Comparison of ENCODE assay signal across 8 mouse cellular contexts in genomic region chr17:32165266-32165802, GRCm38 (mm10). TPM values are rescaled to one million over a fixed set of nuclear protein-coding genes. Genes with fewer than 3 reads are reported as not detected.
DNase-seq lines count a peak whose midpoint lies in the region; ATAC-seq and TF ChIP-seq lines count a peak whose summit lies in the region.

No protein-coding gene starts in this region.

- WGBS in hindbrain, embryonic 13.5 days = 1% methylated on average over 9 of the region's 9 CpGs
- 5% methylated on average over 9 of the region's 9 CpGs for WGBS in midbrain, embryonic 10.5 days

- H3K27ac ChIP-seq in hindbrain, embryonic 13.5 days = peak overlapping the region; percentile 91
- H3K27ac ChIP-seq in midbrain, embryonic 10.5 days (replicated peaks) = peak overlapping the region; percentile 98

- peak overlapping the region; percentile 79 for H3K9ac ChIP-seq in hindbrain, embryonic 13.5 days

- H3K9me3 ChIP-seq in E14TG2a.4 (ENCODE audit: low read length) = no peaks in the 10 kb centered on the region
- no peaks in the 10 kb centered on the region for H3K9me3 ChIP-seq in hindbrain, embryonic 13.5 days
- H3K9me3 ChIP-seq in midbrain, embryonic 10.5 days (replicated peaks) = no peaks in the 10 kb centered on the region

- peak; percentile 76 for ATAC-seq in hindbrain, embryonic 13.5 days (ENCODE audit: low FRiP score)

- no peak for TF ChIP-seq CTCF in E14TG2a.4 (conservative IDR thresholded peaks at IDR 0.05; ENCODE audit: low read length)

- H3K4me1 ChIP-seq in E14TG2a.4 (replicated peaks; ENCODE audit: low read depth, low read length) = peaks cover 63% of the 10 kb centered on the region
- H3K4me1 ChIP-seq in hindbrain, embryonic 13.5 days (replicated peaks) = peaks cover 54% of the 10 kb centered on the region
- H3K4me1 ChIP-seq in midbrain, embryonic 10.5 days = peaks cover 68% of the 10 kb centered on the region

- peaks cover 57% of the 10 kb centered on the region for H3K27me3 ChIP-seq in E14TG2a.4 (ENCODE audit: insufficient read depth, low read length)
- no peaks in the 10 kb centered on the region for H3K27me3 ChIP-seq in hindbrain, embryonic 13.5 days
- peaks cover 20% of the 10 kb centered on the region for H3K27me3 ChIP-seq in midbrain, embryonic 10.5 days (ENCODE audit: low read depth, poor library complexity, severe bottlenecking)

- DNase-seq in ZHBTc4 (ENCODE audit: low read depth, low spot score) = peak; percentile 28
- DNase-seq in midbrain, embryonic 10.5 days (ENCODE audit: low spot score) = no peak
- no peak for DNase-seq in ovary, adult 18-20 months (ENCODE audit: low spot score)
- no peak for DNase-seq in testis, postnatal 14 days (ENCODE audit: low spot score)
- DNase-seq in cerebellum, adult 9-10 months = no peak
- DNase-seq in frontal cortex, postnatal 36 days (ENCODE audit: low spot score in 2 of 2) = no peak

- H3K4me2 ChIP-seq in hindbrain, embryonic 13.5 days = peak overlapping the region; percentile 85

- H3K36me3 ChIP-seq in E14TG2a.4 (ENCODE audit: insufficient read depth, low read length) = peaks cover 11% of the 10 kb centered on the region
- no peaks in the 10 kb centered on the region for H3K36me3 ChIP-seq in hindbrain, embryonic 13.5 days
- H3K36me3 ChIP-seq in midbrain, embryonic 10.5 days = peaks cover 26% of the 10 kb centered on the region

- peak overlapping the region; percentile 87 for H3K4me3 ChIP-seq in E14TG2a.4 (replicated peaks; ENCODE audit: low read length)
- H3K4me3 ChIP-seq in hindbrain, embryonic 13.5 days = peak overlapping the region; percentile 54
- H3K4me3 ChIP-seq in midbrain, embryonic 10.5 days = peak overlapping the region; percentile 85

RNA-seq across cellular contexts. Expression of gene Notch3, which starts 1.3 kb away (rescaled TPM):
- 8.2 and 8.6 TPM in 2 replicates for polyA plus RNA-seq in hindbrain, embryonic 13.5 days (2015; fragmentation: Nextera tagmentation; extraction: Ambion mirVana)
- polyA plus RNA-seq in midbrain, embryonic 10.5 days (2016; fragmentation: Nextera tagmentation; extraction: Ambion mirVana) = 23.4 and 28.2 TPM in 2 replicates

RNA-seq across cellular contexts. Expression of gene Ephx3, which starts 24.0 kb away (rescaled TPM):
- 0.10 and 0.23 TPM in 2 replicates for polyA plus RNA-seq in hindbrain, embryonic 13.5 days (2015; fragmentation: Nextera tagmentation; extraction: Ambion mirVana)
- polyA plus RNA-seq in midbrain, embryonic 10.5 days (2016; fragmentation: Nextera tagmentation; extraction: Ambion mirVana) = 0.19 and 0.24 TPM in 2 replicates
